Mouse (Mus musculus) brain, adult 2 months (tissue): ENCODE measurements around the gene Derl3.
"Not testable (repeated sequence)": the region's sequence is repeated elsewhere in the genome, so short reads cannot be mapped to it uniquely, and the experiment has no call there.

Experiments used
- DNase-seq: peaks from one replicate; pipeline ENCODE4 v3.0.0; 2011; ENCODE audit warnings: low read depth, low spot score

Derl3 gene

GRCm38 (mm10) chr10:75872915-75873542, 20.2 kb upstream of the Derl3 start:
- peak; percentile 98 for DNase-seq

- peak; percentile 84 for DNase-seq
Observed at GRCm38 (mm10) chr10:75873543-75874170, 19.6 kb upstream of the Derl3 start.

- DNase-seq = no peak
Observed at GRCm38 (mm10) chr10:75878836-75879235, 14.4 kb upstream of the Derl3 start.

- DNase-seq = no peak
Observed at GRCm38 (mm10) chr10:75880351-75880750, 12.9 kb upstream of the Derl3 start.

GRCm38 (mm10) chr10:75880771-75881577, 12.2 kb upstream of the Derl3 start:
- no peak for DNase-seq

- no peak for DNase-seq
Observed at GRCm38 (mm10) chr10:75881578-75882432, 11.4 kb upstream of the Derl3 start.

GRCm38 (mm10) chr10:75882433-75883231, 10.6 kb upstream of the Derl3 start:
- DNase-seq = no peak

GRCm38 (mm10) chr10:75883232-75883552, 10.0 kb upstream of the Derl3 start:
- DNase-seq = peak; percentile 93

- DNase-seq = no peak
Observed at GRCm38 (mm10) chr10:75884742-75885141, 8.5 kb upstream of the Derl3 start.

GRCm38 (mm10) chr10:75887504-75887903, 5.7 kb upstream of the Derl3 start:
- DNase-seq = not testable (repeated sequence)

GRCm38 (mm10) chr10:75889406-75890153, 3.6 kb upstream of the Derl3 start:
- DNase-seq = no peak

GRCm38 (mm10) chr10:75894601-75895000, 1.4 kb downstream of the Derl3 start:
- no peak for DNase-seq

- DNase-seq = no peak
Observed at GRCm38 (mm10) chr10:75895730-75896129, 2.5 kb downstream of the Derl3 start.

- peak; percentile 75 for DNase-seq
Observed at GRCm38 (mm10) chr10:75896208-75896607, 3.0 kb downstream of the Derl3 start.

- DNase-seq = peak; percentile 79
Observed at GRCm38 (mm10) chr10:75897373-75897772, 4.2 kb downstream of the Derl3 start.

- DNase-seq = no peak
Observed at GRCm38 (mm10) chr10:75898039-75898564, 4.9 kb downstream of the Derl3 start.

GRCm38 (mm10) chr10:75898846-75899245, 5.6 kb downstream of the Derl3 start:
- DNase-seq = peak; percentile 44

- no peak for DNase-seq
Observed at GRCm38 (mm10) chr10:75904391-75904790, 11.2 kb downstream of the Derl3 start.

- no peak for DNase-seq
Observed at GRCm38 (mm10) chr10:75906882-75907281, 13.7 kb downstream of the Derl3 start.

GRCm38 (mm10) chr10:75910698-75911097, 17.5 kb downstream of the Derl3 start:
- DNase-seq = no peak
